Mouse (Mus musculus) gastrocnemius, postnatal 14 days (tissue): ENCODE results near the gene Slc22a23. TPM values are rescaled to one million over a fixed set of nuclear protein-coding genes. Genes with fewer than 3 reads are reported as not detected.
A peak's percentile ranks its signal among the peaks of the same experiment; 100 is the strongest.

Source experiments
- DNase-seq: peaks from one replicate; pipeline ENCODE4 v3.0.0; 2021; ENCODE audit warnings: mixed read lengths
- intact Hi-C: fragments of 180-260 bp; cut with DNase I; formaldehyde crosslinking; loops from one replicate; pipeline ENCODE4 v1.15.1; 2025; ENCODE audit warnings: low total_unique reads
- total RNA-seq, 2 experiments: library from RNA; stranded (reverse); gene quantifications; 2 replicates each; pipeline ENCODE4 v1.2.3; 2021

Gene Slc22a23
- total RNA-seq, 2 experiments from 2014 or later, result 7.8 to 9.9 TPM

GRCm38 (mm10) chr13:34277001-34277400 is 68.0 kb downstream of the Slc22a23 start:
- DNase-seq, result no peak
- intact Hi-C loops, result no loop called here

GRCm38 (mm10) chr13:34274890-34275289 is 70.1 kb downstream of the Slc22a23 start:
- DNase-seq, result no peak
- intact Hi-C loops, result no loop called here

- intact Hi-C loops, result no loop called here
- DNase-seq, result no peak
Observed at GRCm38 (mm10) chr13:34274417-34274816, 70.6 kb downstream of the Slc22a23 start.

GRCm38 (mm10) chr13:34272275-34273054 is 72.5 kb downstream of the Slc22a23 start:
- intact Hi-C loops, result no loop called here

GRCm38 (mm10) chr13:34271665-34272064 is 73.3 kb downstream of the Slc22a23 start:
- intact Hi-C loops, result no loop called here
- DNase-seq, result no peak

More at GRCm38 (mm10) chr13:34272275-34273054, 72.5 kb downstream of the Slc22a23 start:
- peak; percentile 31 for DNase-seq

- DNase-seq, result no peak
- intact Hi-C loops, result no loop called here
Observed at GRCm38 (mm10) chr13:34270886-34271602, 73.9 kb downstream of the Slc22a23 start.

GRCm38 (mm10) chr13:34269376-34269991 is 75.5 kb downstream of the Slc22a23 start:
- intact Hi-C loops, result no loop called here
- DNase-seq, result no peak

GRCm38 (mm10) chr13:34266942-34267660 is 77.9 kb downstream of the Slc22a23 start:
- intact Hi-C loops, result no loop called here
- DNase-seq, result no peak

- DNase-seq, result no peak
- intact Hi-C loops, result no loop called here
Observed at GRCm38 (mm10) chr13:34266067-34266466, 78.9 kb downstream of the Slc22a23 start.

GRCm38 (mm10) chr13:34265576-34265975 is 79.4 kb downstream of the Slc22a23 start:
- no peak for DNase-seq
- intact Hi-C loops, result no loop called here

- DNase-seq, result no peak
- intact Hi-C loops, result no loop called here
Observed at GRCm38 (mm10) chr13:34265022-34265565, 79.9 kb downstream of the Slc22a23 start.

- no peak for DNase-seq
- intact Hi-C loops, result no loop called here
Observed at GRCm38 (mm10) chr13:34264508-34264907, 80.5 kb downstream of the Slc22a23 start.

- intact Hi-C loops, result loop anchor here (10.0 kb wide), 1 partner anchor 86 kb away; the partner anchor contains the start of gene Slc22a23
- DNase-seq, result no peak
Observed at GRCm38 (mm10) chr13:34258765-34259164, 86.2 kb downstream of the Slc22a23 start.

- intact Hi-C loops, result loop anchor here (10.0 kb wide), 1 partner anchor 88 kb away; the partner anchor contains the start of gene Slc22a23
Observed at GRCm38 (mm10) chr13:34257177-34257576, 87.8 kb downstream of the Slc22a23 start.

GRCm38 (mm10) chr13:34256676-34257075 is 88.3 kb downstream of the Slc22a23 start:
- intact Hi-C loops, result loop anchor here (10.0 kb wide), 1 partner anchor 88 kb away; the partner anchor contains the start of gene Slc22a23
- DNase-seq, result no peak

More at GRCm38 (mm10) chr13:34257177-34257576, 87.8 kb downstream of the Slc22a23 start:
- DNase-seq, result no peak

- DNase-seq, result no peak
Observed at GRCm38 (mm10) chr13:34255297-34255696, 89.7 kb downstream of the Slc22a23 start.

GRCm38 (mm10) chr13:34254691-34255090 is 90.3 kb downstream of the Slc22a23 start:
- DNase-seq, result peak; percentile 45
- intact Hi-C loops, result loop anchor here (10.0 kb wide), 1 partner anchor 90 kb away; the partner anchor contains the start of gene Slc22a23

More at GRCm38 (mm10) chr13:34255297-34255696, 89.7 kb downstream of the Slc22a23 start:
- intact Hi-C loops, result loop anchor here (10.0 kb wide), 1 partner anchor 90 kb away; the partner anchor contains the start of gene Slc22a23

GRCm38 (mm10) chr13:34253736-34254135 is 91.2 kb downstream of the Slc22a23 start:
- no peak for DNase-seq

More at GRCm38 (mm10) chr13:34253736-34254135, 91.2 kb downstream of the Slc22a23 start:
- intact Hi-C loops, result loop anchor here (10.0 kb wide), 1 partner anchor 91 kb away; the partner anchor contains the start of gene Slc22a23
